Mouse (Mus musculus): ENCODE data around the gene Gna13. TPM values are rescaled to one million over a fixed set of nuclear protein-coding genes. Genes with fewer than 3 reads are reported as not detected.

Gene Gna13
- polyA plus RNA-seq, 1 experiment from 2014 or later = 18.5 TPM

DNA sequence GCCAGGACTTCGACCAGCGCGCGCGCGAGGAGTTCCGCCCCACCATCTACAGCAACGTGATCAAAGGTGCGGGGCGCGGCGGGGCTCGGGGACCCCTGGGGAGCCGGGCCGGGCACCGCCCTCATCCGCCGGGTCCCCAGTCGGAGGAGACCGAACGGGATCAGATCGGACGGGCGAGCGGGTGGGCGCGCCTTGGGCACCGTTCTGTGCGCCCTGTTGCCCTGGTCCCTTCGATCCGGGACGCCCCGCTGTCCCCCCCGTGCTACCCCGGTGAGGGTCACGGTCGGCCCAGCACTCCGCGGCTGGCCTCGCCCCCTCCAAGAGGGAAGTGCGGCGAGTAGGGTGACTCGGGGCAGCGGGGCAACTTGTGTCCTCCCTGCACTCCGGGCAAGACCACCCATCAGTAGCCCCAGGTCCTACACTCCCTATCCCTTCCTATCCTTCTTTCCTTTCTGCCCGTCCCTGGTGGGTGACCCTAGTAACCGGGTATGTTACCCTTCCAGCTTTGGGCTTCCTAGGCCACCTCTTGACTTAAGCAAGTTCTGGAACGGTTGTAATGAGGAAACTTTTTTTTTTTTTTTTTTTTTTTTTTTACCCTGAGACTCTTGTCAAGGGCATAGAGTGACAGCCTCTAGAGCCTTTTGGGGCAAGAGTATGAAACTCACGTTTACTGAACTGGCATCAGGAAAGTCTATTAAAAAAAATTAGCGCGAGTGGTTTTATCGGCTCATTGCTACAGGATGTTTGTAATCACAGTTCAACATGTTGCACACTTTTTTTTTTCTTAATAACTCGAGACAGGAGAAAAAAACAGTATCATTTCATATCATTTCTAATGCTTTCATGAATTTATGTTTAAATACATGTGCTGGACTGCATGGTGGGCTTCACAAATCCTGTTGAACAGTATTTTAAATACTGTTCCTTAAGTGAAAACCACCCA, 831 bp downstream of the Gna13 start:
- peak overlapping the region; percentile 88 for H3K4me2 ChIP-seq (replicated peaks)
- peak overlapping the region; percentile 80 for H3K9ac ChIP-seq (replicated peaks)
- H3K4me3 ChIP-seq = peak overlapping the region; percentile 77
- ATAC-seq (replicated peaks) = peak; percentile 41
- H3K27me3 ChIP-seq = no peaks in the 10 kb centered on the region
- H3K4me1 ChIP-seq = peaks cover 82% of the 10 kb centered on the region
- peaks cover 15% of the 10 kb centered on the region; the same call in 1 of the 2 replicates for H3K36me3 ChIP-seq
- peak overlapping the region; percentile 92 for H3K27ac ChIP-seq (replicated peaks)
- WGBS = 2% methylated on average over 50 of the region's 53 CpGs
- no peaks in the 10 kb centered on the region for H3K9me3 ChIP-seq

DNA sequence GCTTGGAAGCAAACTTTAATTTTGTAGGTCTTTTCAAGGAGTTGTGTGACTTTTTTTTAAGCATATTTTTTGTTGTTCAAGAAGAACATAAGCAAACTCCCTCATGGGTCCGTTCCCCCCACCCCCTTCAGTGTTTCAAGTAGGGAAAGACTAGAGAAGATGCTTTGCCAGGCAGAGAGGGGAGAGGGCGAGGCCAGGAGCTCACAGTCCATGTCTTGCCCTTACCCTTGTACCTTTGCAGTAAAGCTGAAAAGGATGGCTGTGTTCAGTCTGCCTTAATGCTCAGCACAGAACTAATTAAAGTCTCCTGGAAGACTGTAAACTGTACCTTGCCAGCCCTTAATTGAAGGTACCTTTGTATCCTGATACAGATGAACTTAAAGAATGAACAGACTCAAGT, 1.7 kb downstream of the Gna13 start:
- no peak for ATAC-seq (replicated peaks)
- no peaks in the 10 kb centered on the region for H3K9me3 ChIP-seq

DNA sequence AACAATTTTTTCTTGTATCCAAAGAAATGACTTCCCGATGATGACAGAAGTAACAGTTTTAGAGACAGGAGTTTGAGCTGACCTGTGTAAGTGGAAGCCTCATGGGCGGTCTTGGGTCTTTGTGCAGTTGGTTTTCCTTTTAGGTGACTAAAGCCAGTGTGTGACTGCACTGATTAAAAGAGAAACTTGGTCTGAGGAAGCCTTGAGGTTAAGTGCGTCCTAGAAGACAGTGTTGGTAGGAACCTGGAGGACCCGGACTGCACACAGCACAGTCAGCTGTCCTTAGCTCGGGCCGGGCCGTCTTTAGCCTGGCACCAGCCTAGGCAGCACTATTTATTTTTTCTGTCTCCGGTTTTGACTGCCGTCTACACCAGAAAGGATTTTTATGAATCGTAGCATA, 2.2 kb downstream of the Gna13 start:
- no peak for ATAC-seq (replicated peaks)
- H3K27me3 ChIP-seq = no peaks in the 10 kb centered on the region
- no peaks in the 10 kb centered on the region for H3K9me3 ChIP-seq
- H3K36me3 ChIP-seq = peaks cover 18% of the 10 kb centered on the region; the same call in 1 of the 2 replicates
- no peak overlapping the region for H3K27ac ChIP-seq (replicated peaks)
- peak overlapping the region; percentile 88 for H3K4me2 ChIP-seq (replicated peaks)
- 0 out of 2 replicates have a peak overlapping the region, but pooled peaks have one; percentile 20 for H3K9ac ChIP-seq (replicated peaks)
- H3K4me1 ChIP-seq = peaks cover 73% of the 10 kb centered on the region
- 86% methylated on average over 10 of the region's 10 CpGs for WGBS
- peak overlapping the region; percentile 77 for H3K4me3 ChIP-seq

More for the DNA sequence above, 1.7 kb downstream of the Gna13 start:
- 55% methylated on average over 2 of the region's 2 CpGs for WGBS
- Histone ChIP-seq H3K27me3 (no peaks in the 10 kb centered on the region), H3K9ac (replicated peaks) (peak overlapping the region; percentile 20; the same call in 1 of the 2 replicates), H3K4me3 (peak overlapping the region; percentile 77), H3K27ac (replicated peaks) (no peak overlapping the region), H3K4me2 (replicated peaks) (peak overlapping the region; percentile 88), H3K4me1 (peaks cover 78% of the 10 kb centered on the region), H3K36me3 (peaks cover 17% of the 10 kb centered on the region; the same call in 1 of the 2 replicates)

DNA sequence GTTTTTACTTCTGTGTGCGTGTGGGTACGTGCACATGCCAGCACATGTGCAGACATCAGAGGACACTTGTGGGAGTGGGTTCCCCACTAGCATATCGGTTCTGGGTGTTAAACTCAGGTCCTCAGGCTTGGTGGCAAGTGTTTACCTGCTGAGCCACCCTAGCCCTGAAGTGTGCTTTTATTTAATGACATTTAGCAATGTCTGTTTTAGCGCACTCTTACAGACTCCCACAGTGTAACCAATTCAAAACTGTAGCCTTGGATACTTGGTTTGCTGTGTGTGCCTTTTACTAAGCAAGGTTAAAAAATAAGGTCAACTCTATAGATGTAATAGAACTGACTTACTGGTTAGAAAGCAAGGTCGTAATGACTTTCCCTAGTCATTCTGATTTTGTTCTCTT, 3.2 kb downstream of the Gna13 start:
- Histone ChIP-seq H3K4me3 (no peak overlapping the region), H3K36me3 (peaks cover 18% of the 10 kb centered on the region; the same call in 1 of the 2 replicates), H3K4me1 (peaks cover 64% of the 10 kb centered on the region), H3K27ac (replicated peaks) (no peak overlapping the region), H3K4me2 (replicated peaks) (no peak overlapping the region), H3K27me3 (no peaks in the 10 kb centered on the region), H3K9me3 (no peaks in the 10 kb centered on the region), H3K9ac (replicated peaks) (no peak overlapping the region)
- 93% methylated on average over 5 of the region's 5 CpGs for WGBS
- ATAC-seq (replicated peaks) = no peak

DNA sequence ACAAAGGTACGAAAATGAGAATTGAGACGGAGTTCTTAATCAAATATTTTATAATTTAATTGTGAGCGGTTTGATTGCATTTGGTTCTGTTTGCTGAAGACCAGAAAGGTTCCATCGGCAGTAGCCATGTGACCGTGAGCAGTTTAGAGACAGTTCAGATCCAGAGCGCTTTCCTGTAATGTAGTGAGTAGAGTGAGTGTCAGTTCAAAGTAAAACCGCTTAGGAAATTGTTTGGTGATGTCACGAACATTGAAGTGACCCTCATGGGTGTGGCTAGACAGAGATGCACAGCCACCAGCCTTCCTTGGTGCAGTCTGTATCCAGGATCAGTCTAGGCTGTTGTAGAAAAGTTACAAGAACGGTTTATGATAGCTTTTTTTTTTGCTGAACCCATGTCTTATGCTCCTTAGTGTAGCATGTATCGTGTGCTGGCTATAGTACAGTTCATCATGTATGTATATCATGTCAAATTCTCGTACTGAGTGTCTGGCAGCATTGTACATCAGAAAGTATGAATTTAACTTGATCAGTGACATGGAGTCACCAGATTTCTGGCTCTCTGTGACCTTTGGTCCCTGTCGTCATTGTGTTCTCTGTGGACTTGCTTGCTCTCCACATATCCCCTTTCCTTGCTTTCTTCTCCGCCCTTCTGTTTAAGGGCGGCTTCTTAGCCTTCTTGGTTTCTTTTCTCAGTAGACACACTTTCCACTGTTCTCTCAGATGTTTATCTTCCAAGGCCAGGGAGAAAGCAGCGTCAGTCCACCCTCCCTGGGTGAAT, 4.4 kb downstream of the Gna13 start:
- WGBS = 89% methylated on average over 15 of the region's 15 CpGs
- no peak overlapping the region for H3K4me3 ChIP-seq
- H3K4me1 ChIP-seq = peaks cover 52% of the 10 kb centered on the region
- H3K9ac ChIP-seq (replicated peaks) = no peak overlapping the region
- H3K4me2 ChIP-seq (replicated peaks) = no peak overlapping the region
- ATAC-seq (replicated peaks) = no peak
- no peak overlapping the region for H3K27ac ChIP-seq (replicated peaks)
- H3K9me3 ChIP-seq = no peaks in the 10 kb centered on the region
- H3K27me3 ChIP-seq = no peaks in the 10 kb centered on the region
- H3K36me3 ChIP-seq = peaks cover 18% of the 10 kb centered on the region; the same call in 1 of the 2 replicates

DNA sequence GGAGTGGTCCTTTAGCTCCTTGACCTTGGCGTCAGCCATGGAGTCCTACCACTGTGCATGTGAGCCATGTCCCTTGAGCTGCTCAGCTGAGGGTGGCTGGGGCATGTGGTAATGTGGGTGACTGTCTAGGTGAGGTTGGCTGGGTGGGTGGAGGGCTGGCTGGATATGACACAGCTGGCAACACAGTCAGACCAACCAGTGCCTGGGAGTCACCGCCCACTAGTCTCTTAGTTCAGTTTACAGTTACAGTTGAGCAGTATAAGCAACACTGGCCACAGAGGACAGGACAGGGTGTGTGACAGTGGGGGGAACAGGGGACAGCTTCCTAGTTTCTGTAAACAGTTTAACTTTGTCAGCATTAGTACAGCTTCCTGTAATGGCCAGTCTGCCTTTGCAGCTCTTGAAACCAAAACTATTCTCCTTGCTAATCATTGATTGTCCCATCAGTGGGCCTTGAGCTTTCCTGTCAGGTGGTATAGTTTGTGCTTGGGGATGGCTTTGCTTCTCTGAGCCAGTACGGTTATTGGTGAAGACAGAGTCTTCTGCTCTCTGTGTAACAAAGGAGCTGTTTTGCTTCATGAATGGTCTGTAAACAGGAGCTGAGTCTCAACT, 6.5 kb downstream of the Gna13 start:
- H3K27ac ChIP-seq (replicated peaks) = no peak overlapping the region
- 95% methylated on average over 3 of the region's 3 CpGs for WGBS
- H3K9ac ChIP-seq (replicated peaks) = no peak overlapping the region
- H3K4me3 ChIP-seq = no peak overlapping the region
- no peak for ATAC-seq (replicated peaks)
- no peak overlapping the region for H3K4me2 ChIP-seq (replicated peaks)
- H3K4me1 ChIP-seq = peaks cover 43% of the 10 kb centered on the region
- no peaks in the 10 kb centered on the region for H3K27me3 ChIP-seq
- H3K9me3 ChIP-seq = no peaks in the 10 kb centered on the region
- H3K36me3 ChIP-seq = peaks cover 18% of the 10 kb centered on the region; the same call in 1 of the 2 replicates

DNA sequence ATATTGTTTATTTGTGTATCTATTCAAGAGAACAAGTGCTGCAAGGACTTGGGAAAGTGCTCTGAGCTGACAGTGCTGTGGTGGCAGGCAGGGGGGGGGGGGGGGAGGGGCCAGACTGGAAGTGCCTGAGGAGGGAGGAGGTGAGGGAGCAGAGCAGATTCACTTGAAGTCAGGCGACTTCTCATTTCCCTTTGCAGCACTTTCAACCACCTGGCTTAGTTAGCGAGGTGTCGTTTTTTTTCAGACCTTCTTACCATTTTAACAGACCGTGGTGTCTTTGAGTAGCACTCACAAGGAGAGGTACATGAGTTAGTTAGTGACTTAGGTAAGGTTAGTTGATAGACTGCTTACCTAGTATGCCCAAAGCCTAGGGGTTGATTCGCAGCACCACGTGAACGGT, 12.8 kb downstream of the Gna13 start:
- H3K27me3 ChIP-seq = no peaks in the 10 kb centered on the region
- WGBS = 81% methylated on average over 7 of the region's 7 CpGs

DNA sequence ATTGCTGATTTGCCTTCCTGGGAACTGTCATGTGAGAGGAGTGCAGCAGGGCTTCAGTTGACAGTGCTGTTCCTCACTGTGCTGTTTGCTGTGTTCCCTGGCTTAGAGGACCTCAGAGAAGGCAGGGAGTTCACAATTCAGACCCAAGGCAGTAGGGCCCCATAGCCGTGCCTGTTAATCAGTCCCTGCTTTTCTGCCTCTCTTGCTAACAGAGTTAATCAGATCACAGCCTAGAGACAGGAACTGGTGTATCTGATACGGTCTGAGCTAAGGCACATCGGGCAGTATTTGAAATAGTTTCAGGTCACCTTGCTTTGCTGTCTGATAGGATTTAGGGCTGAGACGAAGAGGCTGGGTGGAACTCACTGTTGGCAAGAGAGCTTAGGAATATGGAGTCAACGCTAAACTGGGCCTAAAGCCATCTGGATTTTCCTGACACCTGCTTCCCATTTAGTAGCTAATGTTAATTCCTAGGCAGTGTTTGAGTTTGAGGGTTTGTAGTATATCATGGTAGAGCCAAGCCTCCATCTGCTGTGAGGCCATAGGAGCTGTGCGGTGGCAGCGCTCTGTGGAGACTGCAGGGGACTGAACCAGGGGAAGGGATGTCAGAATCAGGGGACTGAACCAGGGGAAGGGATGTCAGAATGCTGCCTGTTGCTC, 14.0 kb downstream of the Gna13 start:
- no peak overlapping the region for H3K9ac ChIP-seq (replicated peaks)
- H3K4me1 ChIP-seq = peaks cover 27% of the 10 kb centered on the region
- peak; percentile 66 for ATAC-seq (replicated peaks)
- H3K4me3 ChIP-seq = no peak overlapping the region
- H3K9me3 ChIP-seq = no peaks in the 10 kb centered on the region
- H3K27me3 ChIP-seq = no peaks in the 10 kb centered on the region
- 39% methylated on average over 7 of the region's 7 CpGs for WGBS
- no peaks in the 10 kb centered on the region for H3K36me3 ChIP-seq
- H3K4me2 ChIP-seq (replicated peaks) = no peak overlapping the region
- peak overlapping the region; percentile 6; the same call in 1 of the 2 replicates for H3K27ac ChIP-seq (replicated peaks)

More for the DNA sequence above, 12.8 kb downstream of the Gna13 start:
- no peaks in the 10 kb centered on the region for H3K36me3 ChIP-seq
- no peak overlapping the region for H3K9ac ChIP-seq (replicated peaks)
- no peak overlapping the region for H3K27ac ChIP-seq (replicated peaks)
- H3K9me3 ChIP-seq = no peaks in the 10 kb centered on the region
- no peak for ATAC-seq (replicated peaks)
- peaks cover 27% of the 10 kb centered on the region for H3K4me1 ChIP-seq
- no peak overlapping the region for H3K4me2 ChIP-seq (replicated peaks)
- H3K4me3 ChIP-seq = no peak overlapping the region

DNA sequence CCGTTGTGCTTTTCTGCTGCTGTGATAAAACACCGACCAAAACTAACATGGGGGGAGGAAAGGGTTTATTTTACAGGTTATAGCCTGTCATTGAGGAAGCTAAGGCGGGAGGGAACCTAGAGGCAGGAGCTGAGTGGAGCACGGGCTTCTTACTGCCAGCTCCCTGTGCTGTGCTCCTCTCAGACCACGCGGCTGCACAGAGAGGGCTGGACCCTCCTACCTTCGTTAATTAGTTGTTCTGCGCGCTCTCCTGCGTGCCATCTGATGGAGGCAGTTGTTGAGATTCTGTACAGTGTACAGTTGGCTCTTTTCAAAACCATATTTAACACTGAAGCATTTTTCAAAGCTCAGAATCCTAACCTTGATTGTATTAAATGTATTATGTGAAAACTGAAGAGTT, 14.8 kb downstream of the Gna13 start:
- Histone ChIP-seq H3K27ac (replicated peaks) (no peak overlapping the region), H3K36me3 (no peaks in the 10 kb centered on the region), H3K4me1 (peaks cover 27% of the 10 kb centered on the region), H3K27me3 (no peaks in the 10 kb centered on the region), H3K9ac (replicated peaks) (peak overlapping the region; percentile 11; the same call in 1 of the 2 replicates), H3K4me2 (replicated peaks) (no peak overlapping the region), H3K4me3 (no peak overlapping the region), H3K9me3 (no peaks in the 10 kb centered on the region)
- WGBS = 26% methylated on average over 10 of the region's 10 CpGs
- ATAC-seq (replicated peaks) = peak; percentile 71

DNA sequence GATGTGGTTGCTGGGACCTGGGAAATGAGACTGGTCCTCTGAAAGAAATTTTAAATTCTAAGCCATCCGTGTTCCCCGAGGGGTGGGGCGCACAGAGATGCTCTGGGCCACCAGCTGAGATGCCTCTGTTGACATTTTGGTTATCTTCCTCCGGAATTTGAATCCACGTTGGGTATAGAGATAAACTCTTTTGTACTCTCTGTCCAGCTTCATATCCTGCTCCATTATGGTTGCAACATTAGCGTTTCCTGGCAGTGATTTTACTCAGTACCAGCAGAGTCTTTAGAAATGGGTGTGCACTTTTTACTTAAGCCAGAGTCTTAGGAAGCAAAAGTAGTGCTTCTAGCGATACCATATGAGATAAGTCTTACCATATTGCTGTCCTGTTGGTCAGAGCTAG, 15.4 kb downstream of the Gna13 start:
- Histone ChIP-seq H3K9me3 (no peaks in the 10 kb centered on the region), H3K36me3 (no peaks in the 10 kb centered on the region), H3K9ac (replicated peaks) (no peak overlapping the region), H3K27me3 (no peaks in the 10 kb centered on the region), H3K27ac (replicated peaks) (no peak overlapping the region), H3K4me2 (replicated peaks) (no peak overlapping the region), H3K4me3 (no peak overlapping the region), H3K4me1 (peaks cover 27% of the 10 kb centered on the region)
- WGBS = 61% methylated on average over 7 of the region's 7 CpGs
- no peak for ATAC-seq (replicated peaks)

DNA sequence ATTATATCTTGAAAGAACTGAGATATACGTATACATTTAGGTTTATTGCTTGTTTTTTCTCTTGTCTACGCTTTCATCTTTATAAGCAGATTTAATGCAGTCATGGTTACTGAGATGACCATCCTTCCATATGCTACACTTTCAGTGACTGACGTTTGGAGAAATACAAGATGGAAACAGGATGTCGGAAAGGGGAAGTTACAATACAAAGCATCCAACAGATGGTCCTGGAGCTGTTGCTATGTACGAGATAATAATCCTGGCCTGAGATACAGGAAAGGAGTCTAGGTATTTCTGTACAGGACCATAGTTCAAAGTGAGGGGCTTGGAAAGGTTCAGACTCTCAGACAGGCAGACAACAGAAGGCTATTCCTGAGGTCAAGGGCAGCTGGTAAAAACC, 18.0 kb downstream of the Gna13 start:
- Histone ChIP-seq H3K27ac (replicated peaks) (no peak overlapping the region), H3K27me3 (no peaks in the 10 kb centered on the region), H3K4me2 (replicated peaks) (no peak overlapping the region), H3K9me3 (no peaks in the 10 kb centered on the region), H3K4me3 (no peak overlapping the region), H3K4me1 (peaks cover 23% of the 10 kb centered on the region), H3K36me3 (no peaks in the 10 kb centered on the region), H3K9ac (replicated peaks) (no peak overlapping the region)
- ATAC-seq (replicated peaks) = no peak
- 73% methylated on average over 5 of the region's 5 CpGs for WGBS

Measured in forebrain, embryonic 15.5 days (tissue).